Mouse (Mus musculus) granulocyte monocyte progenitor cell, adult 5-6 weeks (primary cell): Measurements from ENCODE around the gene Olfr1393. TPM values are rescaled to one million over a fixed set of nuclear protein-coding genes. Genes with fewer than 3 reads are reported as not detected.
"Not testable (repeated sequence)": the region's sequence is repeated elsewhere in the genome, so short reads cannot be mapped to it uniquely, and the experiment has no call there.

Experiments
- ATAC-seq: replicated peaks from 2 replicates; pipeline ENCODE4 v1.8.0; 2016; ENCODE audit warnings: mild to moderate bottlenecking, moderate TSS enrichment, inconsistent platforms; ENCODE audit not compliant: poor library complexity, severe bottlenecking
- total RNA-seq, 2 experiments: library from RNA; stranded (forward) in 1 of 2; stranded (reverse) in 1 of 2; fragments of 200-712, 200-1000 nt in 1 of 2; fragments of >200 nt in 1 of 2; fragmentation: Nextera tagmentation in 1 of 2; gene quantifications; 2 replicates each; pipeline ENCODE4 v1.2.3; 2014 to 2017

The Olfr1393 gene
- total RNA-seq, 2 experiments from 2014 or later, result not detected

DNA sequence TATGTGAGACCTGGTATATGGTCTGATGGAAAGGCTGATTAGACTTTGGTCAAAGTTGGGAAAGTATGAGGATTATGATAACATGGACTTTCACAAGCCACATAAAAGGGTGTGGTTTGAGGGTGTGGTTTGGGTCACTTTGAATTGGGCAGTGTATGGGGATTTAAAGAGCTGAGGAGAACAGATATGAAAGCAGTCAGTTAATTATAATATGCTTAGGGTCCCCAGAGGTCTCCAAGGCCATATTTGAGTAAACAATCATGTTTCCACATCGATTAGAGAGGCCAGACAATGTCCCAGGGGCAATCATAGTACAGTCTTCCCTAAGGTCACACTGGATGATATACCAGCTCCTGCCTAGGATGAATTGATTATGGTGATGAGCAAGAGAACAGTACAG is 6.9 kb downstream of the Olfr1393 start, which contains the start of gene Olfr1392:
Gene Olfr1392 (plus strand): TSS at position 301 of the 400 bp plus-strand sequence.
- not testable (repeated sequence) for ATAC-seq

- ATAC-seq, result no peak
Measured at GRCm38 (mm10) chr11:49287251-49287650, 9.1 kb downstream of the Olfr1393 start.

DNA sequence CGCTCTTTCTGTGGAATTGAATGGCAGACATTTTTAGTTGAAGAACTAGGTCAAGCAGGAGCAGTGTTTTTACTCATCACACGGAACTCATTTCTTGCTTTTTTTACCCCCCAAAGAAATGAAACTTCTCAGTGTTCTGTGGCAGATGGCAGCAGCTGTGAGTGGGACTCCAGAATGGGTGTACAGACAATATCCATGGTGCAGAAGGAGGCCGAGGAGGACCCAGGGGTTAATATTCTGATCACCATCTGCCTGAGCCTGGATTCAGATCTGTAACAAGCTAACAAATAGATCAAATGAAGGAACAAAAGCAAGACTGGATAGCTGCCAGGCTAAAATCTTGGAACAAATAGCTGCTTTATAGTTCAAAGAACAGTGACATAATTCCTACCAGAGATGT is 14.7 kb downstream of the Olfr1393 start:
- no peak for ATAC-seq

DNA sequence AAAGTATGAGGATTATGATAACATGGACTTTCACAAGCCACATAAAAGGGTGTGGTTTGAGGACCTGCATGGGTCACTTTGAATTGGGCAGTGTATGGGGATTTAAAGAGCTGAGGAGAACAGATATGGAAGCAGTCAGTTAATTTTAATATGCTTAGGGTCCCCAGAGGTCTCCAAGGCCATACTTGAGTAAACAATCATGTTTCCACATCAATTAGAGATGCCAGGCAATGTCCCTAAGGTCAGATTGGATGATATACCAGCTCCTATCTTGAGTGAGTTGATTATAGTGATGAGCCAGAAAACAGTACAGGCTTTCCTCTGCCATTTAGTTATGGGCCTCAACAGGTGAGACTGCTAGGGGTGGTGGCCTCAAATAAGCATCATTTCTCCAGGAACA is 26.3 kb downstream of the Olfr1393 start, which contains the start of gene Olfr10:
Gene Olfr10 (plus strand): TSS at position 301 of the 400 bp plus-strand sequence.
- ATAC-seq, result no peak

GRCm38 (mm10) chr11:49308547-49308946 is 30.4 kb downstream of the Olfr1393 start:
- ATAC-seq, result not testable (repeated sequence)

- no peak for ATAC-seq
Measured at GRCm38 (mm10) chr11:49322442-49322841, 44.3 kb downstream of the Olfr1393 start, which contains the start of gene Olfr1391. Olfr1391 (plus strand) TSS chr11:49322742.

DNA sequence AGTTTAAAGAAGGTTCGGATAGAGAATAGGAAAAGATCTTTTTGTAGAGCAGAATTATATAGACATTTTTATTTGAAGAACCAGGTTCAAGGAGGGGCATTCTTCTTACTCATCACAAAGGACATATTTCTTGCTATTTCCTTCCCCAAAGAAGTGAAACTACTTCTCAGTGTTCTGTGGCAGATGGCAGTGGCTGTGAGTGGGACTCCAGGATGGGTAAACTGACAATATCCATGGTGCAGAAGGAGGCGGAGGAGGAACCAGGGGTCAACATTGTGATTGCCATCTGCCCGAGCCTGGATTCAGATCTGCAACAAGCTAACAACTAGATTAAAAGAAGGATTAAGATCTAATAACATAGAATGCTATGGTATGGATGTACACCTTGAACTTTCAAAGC is 48.6 kb downstream of the Olfr1393 start:
- no peak for ATAC-seq

DNA sequence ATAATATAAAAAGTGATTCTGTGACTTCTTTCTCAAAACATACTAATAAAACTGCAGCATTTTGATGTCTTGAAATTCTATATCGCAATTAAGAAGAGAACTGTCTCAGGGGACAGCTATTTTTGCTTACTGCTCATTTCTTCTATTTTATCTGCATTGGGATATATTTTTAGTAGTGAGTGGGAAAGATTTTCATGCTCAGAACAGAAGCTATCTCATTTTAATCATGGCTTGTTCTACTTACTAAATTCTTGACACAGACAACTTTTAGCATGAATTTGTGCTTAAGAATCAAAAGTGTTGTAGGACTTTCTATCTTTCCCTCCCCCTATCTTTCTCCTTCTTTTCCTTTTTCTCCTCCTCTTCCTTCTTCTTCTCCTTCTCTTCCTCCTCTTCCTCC is 51.6 kb downstream of the Olfr1393 start:
- ATAC-seq, result no peak

Other genes with a start within 250 kb of the Olfr1393 start
- 40.1 and 45.9 TPM in 2 replicates for gene 9930111J21Rik2, start 227.1 kb upstream of the Olfr1393 start, total RNA-seq (2014; fragmentation: Nextera tagmentation)
- gene 9930111J21Rik2, start 227.1 kb upstream of the Olfr1393 start, total RNA-seq (2017), result 29.3 and 35.2 TPM in 2 replicates
- 6.8 and 8.9 TPM in 2 replicates for gene Tgtp2, start 214.1 kb upstream of the Olfr1393 start, total RNA-seq (2014; fragmentation: Nextera tagmentation)
- 27.9 and 40.5 TPM in 2 replicates for gene Tgtp2, start 214.1 kb upstream of the Olfr1393 start, total RNA-seq (2017)
- gene Ifi47, start 201.7 kb upstream of the Olfr1393 start, total RNA-seq (2014; fragmentation: Nextera tagmentation), result 84.9 and 101 TPM in 2 replicates
- 45.8 and 73.5 TPM in 2 replicates for gene Ifi47, start 201.7 kb upstream of the Olfr1393 start, total RNA-seq (2017)
- gene Olfr1396, start 163.4 kb upstream of the Olfr1393 start, total RNA-seq (2014; fragmentation: Nextera tagmentation), result not detected in 2 replicates
- not detected in 2 replicates for gene Olfr1396, start 163.4 kb upstream of the Olfr1393 start, total RNA-seq (2017)
- gene Olfr1395, start 136.0 kb upstream of the Olfr1393 start, total RNA-seq (2014; fragmentation: Nextera tagmentation), result not detected in 2 replicates
- gene Olfr1395, start 136.0 kb upstream of the Olfr1393 start, total RNA-seq (2017), result not detected in 2 replicates
- not detected in 2 replicates for gene Olfr1394, start 123.9 kb upstream of the Olfr1393 start, total RNA-seq (2014; fragmentation: Nextera tagmentation)
- gene Olfr1394, start 123.9 kb upstream of the Olfr1393 start, total RNA-seq (2017), result not detected in 2 replicates
- gene Btnl9, start 91.1 kb upstream of the Olfr1393 start, total RNA-seq (2014; fragmentation: Nextera tagmentation), result 3.8 and 4.1 TPM in 2 replicates
- gene Btnl9, start 91.1 kb upstream of the Olfr1393 start, total RNA-seq (2017), result 5.3 and 7.6 TPM in 2 replicates
- gene Zfp62, start 75.0 kb upstream of the Olfr1393 start, total RNA-seq (2014; fragmentation: Nextera tagmentation), result 46.4 and 46.5 TPM in 2 replicates
- gene Zfp62, start 75.0 kb upstream of the Olfr1393 start, total RNA-seq (2017), result 62.2 and 88.5 TPM in 2 replicates
- 44.1 and 74.5 TPM in 2 replicates for gene Mgat1, start 34.1 kb upstream of the Olfr1393 start, total RNA-seq (2014; fragmentation: Nextera tagmentation)
- gene Mgat1, start 34.1 kb upstream of the Olfr1393 start, total RNA-seq (2017), result 51.6 and 59.4 TPM in 2 replicates
- not detected in 2 replicates for gene Olfr1392, start 7.0 kb downstream of the Olfr1393 start, total RNA-seq (2014; fragmentation: Nextera tagmentation)
- gene Olfr1392, start 7.0 kb downstream of the Olfr1393 start, total RNA-seq (2017), result not detected in 2 replicates
- not detected in 2 replicates for gene Olfr10, start 26.4 kb downstream of the Olfr1393 start, total RNA-seq (2014; fragmentation: Nextera tagmentation)
- gene Olfr10, start 26.4 kb downstream of the Olfr1393 start, total RNA-seq (2017), result not detected in 2 replicates
- not detected in 2 replicates for gene Olfr1391, start 44.4 kb downstream of the Olfr1393 start, total RNA-seq (2014; fragmentation: Nextera tagmentation)
- gene Olfr1391, start 44.4 kb downstream of the Olfr1393 start, total RNA-seq (2017), result not detected in 2 replicates
- gene Olfr1390, start 56.9 kb downstream of the Olfr1393 start, total RNA-seq (2014; fragmentation: Nextera tagmentation), result not detected in 2 replicates
- not detected in 2 replicates for gene Olfr1390, start 56.9 kb downstream of the Olfr1393 start, total RNA-seq (2017)
- not detected in 2 replicates for gene Olfr1389, start 144.8 kb downstream of the Olfr1393 start, total RNA-seq (2014; fragmentation: Nextera tagmentation)
- gene Olfr1389, start 144.8 kb downstream of the Olfr1393 start, total RNA-seq (2017), result not detected in 2 replicates
- gene Olfr1388, start 158.3 kb downstream of the Olfr1393 start, total RNA-seq (2014; fragmentation: Nextera tagmentation), result not detected in 2 replicates
- 0.09 and 0.21 TPM in 2 replicates for gene Olfr1388, start 158.3 kb downstream of the Olfr1393 start, total RNA-seq (2017)
- gene Olfr1387, start 177.0 kb downstream of the Olfr1393 start, total RNA-seq (2014; fragmentation: Nextera tagmentation), result not detected in 2 replicates
- not detected in 2 replicates for gene Olfr1387, start 177.0 kb downstream of the Olfr1393 start, total RNA-seq (2017)
- not detected in 2 replicates for gene Olfr1386, start 186.7 kb downstream of the Olfr1393 start, total RNA-seq (2014; fragmentation: Nextera tagmentation)
- not detected in 2 replicates for gene Olfr1386, start 186.7 kb downstream of the Olfr1393 start, total RNA-seq (2017)
- gene Olfr1385, start 210.8 kb downstream of the Olfr1393 start, total RNA-seq (2014; fragmentation: Nextera tagmentation), result not detected in 2 replicates
- gene Olfr1385, start 210.8 kb downstream of the Olfr1393 start, total RNA-seq (2017), result not detected in 2 replicates
- gene Olfr1384, start 228.4 kb downstream of the Olfr1393 start, total RNA-seq (2014; fragmentation: Nextera tagmentation), result not detected in 2 replicates
- gene Olfr1384, start 228.4 kb downstream of the Olfr1393 start, total RNA-seq (2017), result not detected in 2 replicates
- not detected in 2 replicates for gene Olfr1383, start 241.3 kb downstream of the Olfr1393 start, total RNA-seq (2014; fragmentation: Nextera tagmentation)
- gene Olfr1383, start 241.3 kb downstream of the Olfr1393 start, total RNA-seq (2017), result not detected in 2 replicates
- gene Olfr1382, start 249.9 kb downstream of the Olfr1393 start, total RNA-seq (2014; fragmentation: Nextera tagmentation), result not detected in 2 replicates
- not detected in 2 replicates for gene Olfr1382, start 249.9 kb downstream of the Olfr1393 start, total RNA-seq (2017)